Mouse (Mus musculus) gastrocnemius, postnatal 10 days (tissue): ENCODE measurements around the gene Msh3. TPM values are rescaled to one million over a fixed set of nuclear protein-coding genes. Genes with fewer than 3 reads are reported as not detected.
"Not testable (repeated sequence)": the region's sequence is repeated elsewhere in the genome, so short reads cannot be mapped to it uniquely, and the experiment has no call there.

Source experiments
- DNase-seq: peaks from one replicate; pipeline ENCODE4 v3.0.0; 2021; ENCODE audit warnings: mixed read lengths
- long read RNA-seq, 2 experiments: library from polyadenylated mRNA; stranded (forward); transcript quantifications; one replicate each; pipeline ENCODE4 v2.0.0; 2021
- total RNA-seq, 2 experiments: library from RNA; stranded (reverse); gene quantifications; 2 replicates each; pipeline ENCODE4 v1.2.3; 2021

Gene Msh3
- total RNA-seq, result 10 to 100 TPM in 1 of 2 experiments, 1 to 10 TPM in 1; 9.6 to 18.5 TPM
- long read RNA-seq, experiment 1, partial matches to known transcripts, result 1 of 11 reads
- long read RNA-seq, experiment 1, other reads (novel, unspliced or antisense), result 5 of 11 reads
- long read RNA-seq, experiment 2, partial matches to known transcripts, result 1 of 8 reads
- long read RNA-seq, experiment 2, other reads (novel, unspliced or antisense), result 4 of 8 reads

DNA sequence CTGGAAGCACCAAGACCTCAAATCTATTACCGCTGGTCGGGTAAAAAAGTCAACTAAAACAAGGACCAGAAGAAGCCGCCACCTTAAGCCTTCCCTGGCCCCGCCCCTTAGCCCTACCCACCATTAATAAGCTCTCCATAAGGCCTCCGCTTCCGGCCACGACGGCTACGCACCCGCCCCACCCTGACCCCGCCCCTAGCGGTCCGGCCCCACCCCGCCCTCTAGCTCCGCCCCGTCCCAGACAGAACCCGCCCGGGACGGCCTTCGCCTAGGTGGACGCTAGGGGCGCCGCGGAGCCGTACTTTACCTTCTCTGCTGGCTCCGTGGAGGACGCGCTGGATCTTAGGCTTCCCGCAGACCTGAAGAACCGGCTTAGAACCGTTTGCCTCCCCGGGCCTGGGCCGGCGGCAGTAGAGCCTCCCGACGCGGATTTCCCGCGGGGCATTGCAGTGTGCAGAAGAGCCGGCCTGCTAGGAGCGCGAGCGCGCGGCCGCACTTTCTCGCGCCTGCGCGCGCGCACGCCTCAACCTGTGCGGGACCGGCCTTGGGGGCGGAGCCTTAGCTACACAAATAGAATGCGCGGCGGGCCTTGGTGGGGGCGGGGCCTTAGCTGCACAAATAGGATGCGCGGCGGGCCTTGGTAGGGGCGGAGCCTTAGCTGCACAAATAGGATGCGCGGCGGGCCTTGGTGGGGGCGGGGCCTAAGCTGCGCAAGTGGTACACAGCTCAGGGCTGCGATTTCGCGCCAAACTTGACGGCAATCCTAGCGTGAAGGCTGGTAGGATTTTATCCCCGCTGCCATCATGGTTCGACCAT is at the start of gene Msh3, which contains the start of gene Dhfr:
Gene Msh3 (minus strand): TSS at position 548 of the 816 bp plus-strand sequence.
Gene Dhfr (plus strand): TSS at position 271 of the 816 bp plus-strand sequence.
- DNase-seq, result peak; percentile 98

DNA sequence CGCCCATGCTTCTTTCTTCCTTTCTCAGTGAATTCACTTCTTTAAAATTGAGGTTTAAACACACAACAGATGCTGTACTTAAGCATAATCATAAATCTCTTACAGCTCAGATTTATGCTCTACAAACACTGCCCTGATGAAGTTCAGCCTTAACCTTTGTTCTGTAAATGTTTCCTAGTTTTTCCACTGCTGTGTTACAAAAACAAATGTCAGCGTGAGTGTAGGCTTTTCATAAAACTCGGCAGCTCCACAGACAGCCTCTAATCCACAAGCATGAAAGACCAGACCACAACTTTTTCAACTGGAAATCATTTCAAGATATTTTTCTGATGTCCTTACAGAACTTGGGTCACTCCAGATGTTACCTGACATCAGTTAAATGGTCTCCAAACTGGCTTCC is 48.7 kb upstream of the Msh3 start:
- DNase-seq, result no peak

DNA sequence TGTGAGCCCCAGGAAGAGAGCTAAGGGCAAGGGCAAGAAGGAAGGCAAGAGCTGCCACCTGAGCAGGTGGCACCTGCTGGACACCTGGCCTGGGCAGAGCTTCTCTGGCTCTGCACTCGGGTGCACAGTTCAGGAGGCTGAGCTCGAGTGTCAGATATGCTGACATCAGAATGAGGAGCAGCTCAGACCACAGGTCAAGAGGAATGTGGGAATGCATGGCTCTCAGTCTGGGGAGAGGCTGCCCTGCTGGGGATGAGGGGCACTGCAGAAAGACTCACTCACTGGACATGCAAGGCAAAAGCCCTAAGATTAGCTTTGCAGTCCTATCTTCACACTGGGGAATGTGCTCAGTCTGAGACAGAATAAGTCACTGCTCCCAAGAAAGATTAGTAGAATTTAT is 47.3 kb upstream of the Msh3 start:
- no peak for DNase-seq

DNA sequence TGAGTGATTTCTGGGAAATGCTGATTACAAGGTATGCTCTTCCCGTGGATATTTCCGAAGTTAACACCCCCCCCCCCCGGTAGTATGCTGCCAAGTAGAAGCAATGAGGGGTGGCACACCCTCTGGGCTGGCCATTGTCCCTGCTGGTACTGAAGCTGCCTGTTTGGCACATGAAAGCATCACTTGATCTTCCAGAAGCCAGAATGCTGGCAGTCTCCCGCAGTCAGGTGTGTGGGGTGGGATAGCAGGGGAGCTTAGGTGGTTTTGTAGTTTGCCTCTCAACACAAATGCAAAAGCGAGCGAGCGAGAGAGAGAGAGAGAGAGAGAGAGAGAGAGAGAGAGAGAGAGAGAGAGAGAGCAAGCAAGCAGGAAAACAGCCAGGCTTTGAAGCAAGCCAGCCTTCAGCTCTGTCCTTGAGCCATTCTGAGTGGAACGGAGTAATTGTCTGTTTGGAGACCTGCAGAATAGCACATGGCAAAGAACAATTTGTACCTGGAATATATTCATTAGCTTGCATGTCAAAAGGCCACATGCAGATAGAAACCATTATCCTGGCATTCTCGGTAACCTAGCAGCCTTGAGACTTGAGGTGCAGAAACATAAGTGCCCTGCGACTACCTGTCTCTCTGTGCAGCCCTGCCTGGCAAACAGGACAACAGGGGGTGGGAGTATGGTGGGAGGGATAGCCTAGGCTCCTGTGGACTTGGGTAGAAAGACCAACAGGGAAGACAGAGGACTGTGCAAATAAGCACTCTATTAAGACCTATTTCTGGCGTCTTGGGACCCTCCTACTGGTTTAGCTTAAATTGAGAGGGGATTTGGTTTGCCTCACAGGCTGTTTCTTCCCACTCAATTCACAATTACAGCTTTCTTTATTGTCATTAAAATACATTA is 43.9 kb upstream of the Msh3 start:
- DNase-seq, result no peak

DNA sequence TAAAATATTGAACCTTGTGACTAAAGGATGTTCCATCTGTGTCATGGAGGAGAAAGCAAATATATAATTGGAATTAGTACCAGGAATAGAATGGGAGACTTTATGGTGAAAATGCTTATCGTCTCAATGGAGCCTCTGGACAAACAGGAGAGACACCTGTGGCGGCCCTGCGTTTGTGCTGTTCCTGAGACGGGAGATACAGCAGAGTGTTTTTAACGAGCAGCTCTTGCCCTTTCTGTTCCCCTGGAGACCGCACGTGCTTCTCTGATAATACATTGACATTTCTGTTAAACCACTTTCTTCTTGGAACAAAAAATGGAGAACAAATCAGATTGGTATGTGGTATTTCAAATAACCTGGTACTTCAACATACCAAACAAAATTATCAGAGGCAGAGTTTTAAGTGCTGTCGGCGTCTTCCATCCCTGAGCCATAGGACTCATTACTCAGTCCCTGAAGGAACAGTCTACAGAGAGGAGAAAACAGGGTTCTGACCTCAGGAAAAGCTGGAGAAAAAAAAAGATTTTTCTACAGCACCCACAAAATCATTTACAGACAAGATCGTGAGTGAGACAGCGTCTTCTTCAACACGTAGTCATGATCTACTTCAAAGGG is 38.4 kb upstream of the Msh3 start:
- no peak for DNase-seq

DNA sequence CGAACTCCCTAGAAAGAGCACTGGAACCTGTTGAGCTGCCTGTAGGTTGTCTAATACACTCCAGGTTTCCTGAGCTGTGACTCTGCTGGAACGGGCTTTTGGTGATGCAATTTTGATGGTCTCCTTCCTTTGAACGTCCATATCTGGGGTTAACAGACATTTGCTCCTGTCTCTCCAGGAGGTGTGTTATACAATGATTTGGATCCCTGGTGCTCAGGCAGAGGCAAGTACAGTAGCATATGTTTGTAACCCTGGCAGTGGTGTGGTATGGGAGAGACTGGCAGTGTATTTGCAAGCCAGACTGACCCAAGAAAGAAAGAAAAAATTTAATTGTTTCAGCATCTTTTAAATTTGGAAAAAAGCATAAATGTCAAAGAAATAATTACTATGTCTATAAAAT is 32.6 kb upstream of the Msh3 start:
- DNase-seq, result no peak

DNA sequence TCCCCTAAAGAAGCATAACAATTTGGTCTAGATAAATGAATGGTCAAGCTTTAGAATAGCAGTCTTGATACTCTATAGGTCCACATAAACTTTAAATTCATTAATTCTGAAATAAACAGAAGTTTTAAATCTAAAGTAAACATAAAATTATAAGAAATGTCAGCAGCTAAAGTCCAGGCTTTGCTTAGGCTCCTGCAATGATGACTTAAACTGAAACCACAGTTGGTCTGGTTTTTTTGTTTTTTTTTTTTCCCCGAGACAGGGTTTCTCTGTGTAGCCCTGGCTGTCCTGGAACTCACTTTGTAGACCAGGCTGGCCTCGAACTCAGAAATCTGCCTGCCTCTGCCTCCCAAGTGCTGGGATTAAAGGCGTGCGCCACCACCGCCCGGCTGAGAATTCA is 16.7 kb upstream of the Msh3 start:
- not testable (repeated sequence) for DNase-seq

DNA sequence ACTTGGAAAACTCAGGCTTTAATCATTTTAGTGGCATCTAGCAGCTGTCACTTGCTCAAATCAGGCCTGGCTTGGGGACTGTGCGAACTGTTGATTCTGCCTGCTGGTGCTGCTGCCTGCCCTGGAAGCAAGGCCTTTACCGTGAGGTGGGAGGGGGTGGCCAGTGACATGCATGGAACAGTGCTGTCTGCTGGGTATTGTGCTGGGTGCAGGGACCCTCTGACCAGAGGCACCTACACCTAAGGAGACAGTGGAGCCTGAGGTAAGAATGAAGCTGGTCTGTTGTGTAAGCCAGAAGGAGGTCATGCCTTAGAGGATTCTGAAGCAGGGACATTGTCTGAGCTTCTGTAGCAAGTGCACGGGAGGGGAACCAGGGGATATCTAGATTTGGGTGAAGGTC is 16.0 kb upstream of the Msh3 start:
- no peak for DNase-seq

DNA sequence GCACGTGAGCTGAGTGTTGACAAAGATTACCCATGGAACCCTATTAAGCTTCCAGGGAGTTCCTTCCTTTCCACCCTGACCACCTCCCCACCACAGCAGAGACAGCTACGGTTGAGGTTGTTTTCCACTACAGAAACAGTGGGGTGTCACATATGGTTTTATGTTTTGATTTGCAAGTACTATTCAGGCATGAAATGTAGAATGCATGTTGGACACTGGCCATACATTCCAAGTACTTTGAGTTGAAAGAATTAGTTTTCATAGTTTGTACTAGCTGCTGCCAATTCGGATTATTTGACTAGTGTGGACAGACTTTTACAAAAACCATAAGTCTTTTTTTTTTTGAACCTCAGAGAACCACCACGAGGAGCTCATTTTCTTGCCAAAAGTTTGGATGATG is 10.5 kb upstream of the Msh3 start:
- DNase-seq, result no peak

DNA sequence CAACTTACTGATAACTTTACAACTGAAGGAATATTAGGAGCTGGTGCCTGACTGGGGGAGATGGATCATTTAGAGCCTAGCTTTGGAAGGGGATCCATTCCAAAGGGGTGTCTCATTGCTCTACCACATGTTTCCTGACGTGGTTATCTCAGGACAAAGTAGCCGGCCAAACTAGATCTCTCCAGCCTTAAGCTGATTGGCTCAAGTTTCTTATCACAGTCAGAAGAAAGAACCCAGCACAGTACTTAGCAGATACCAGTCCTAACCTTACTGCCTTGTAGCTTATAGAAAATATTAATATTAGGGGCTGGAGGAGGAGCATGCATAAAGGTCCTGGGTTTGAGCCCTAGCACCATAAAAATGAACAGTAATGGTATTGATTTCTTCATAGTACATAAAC is 6.8 kb upstream of the Msh3 start:
- DNase-seq, result no peak

DNA sequence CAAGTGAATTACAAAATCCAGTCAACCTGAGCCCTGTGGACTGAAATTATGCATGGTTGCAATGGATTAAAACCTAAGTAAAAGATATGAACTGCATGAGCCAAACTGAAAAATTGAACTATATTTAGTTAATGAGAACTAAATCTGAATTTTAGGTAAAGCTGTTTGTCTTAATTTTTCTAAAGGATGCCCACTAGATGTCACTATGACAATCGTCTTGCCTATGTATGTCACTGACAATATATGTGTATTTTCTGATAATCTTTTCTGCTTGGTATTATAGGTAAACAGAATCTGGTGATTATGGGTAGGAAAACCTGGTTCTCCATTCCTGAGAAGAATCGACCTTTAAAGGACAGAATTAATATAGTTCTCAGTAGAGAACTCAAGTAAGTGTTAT is 2.8 kb upstream of the Msh3 start:
- DNase-seq, result no peak

DNA sequence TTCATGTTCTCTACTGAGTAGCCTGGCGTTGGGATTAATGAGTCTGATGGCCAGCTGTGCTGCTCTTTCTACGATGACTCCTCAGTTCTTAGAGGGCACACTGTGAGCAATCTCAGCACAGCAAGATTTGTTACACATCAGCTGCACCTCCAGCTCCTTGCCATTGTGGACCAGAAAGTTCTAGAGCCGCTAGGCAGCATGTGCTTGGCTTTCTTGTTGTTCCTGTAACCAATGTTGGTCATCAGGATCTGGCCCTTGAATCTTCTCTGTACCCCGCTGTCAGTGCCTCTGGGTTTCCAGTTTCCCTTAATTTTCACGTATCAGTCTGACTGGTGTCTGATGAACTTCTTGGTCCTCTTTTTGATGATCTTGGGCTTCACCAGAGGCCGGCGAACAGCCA is 1.6 kb upstream of the Msh3 start:
- DNase-seq, result no peak

DNA sequence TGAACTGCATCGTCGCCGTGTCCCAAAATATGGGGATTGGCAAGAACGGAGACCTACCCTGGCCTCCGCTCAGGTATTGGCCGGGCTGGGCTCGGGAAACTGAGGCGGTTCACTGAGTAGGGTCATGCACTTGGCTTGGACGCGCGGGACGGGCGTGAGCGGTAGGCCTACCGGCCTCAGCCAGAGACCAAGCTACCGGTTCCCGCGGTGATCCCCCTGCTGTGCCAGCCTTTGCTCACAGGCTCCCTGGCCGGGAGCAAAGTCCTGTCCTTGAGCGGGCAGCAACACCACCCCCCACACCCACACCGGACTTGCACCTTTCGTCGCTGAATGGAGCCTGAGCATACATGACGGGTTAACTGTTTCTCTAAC is 455 bp upstream of the Msh3 start:
- no peak for DNase-seq

DNA sequence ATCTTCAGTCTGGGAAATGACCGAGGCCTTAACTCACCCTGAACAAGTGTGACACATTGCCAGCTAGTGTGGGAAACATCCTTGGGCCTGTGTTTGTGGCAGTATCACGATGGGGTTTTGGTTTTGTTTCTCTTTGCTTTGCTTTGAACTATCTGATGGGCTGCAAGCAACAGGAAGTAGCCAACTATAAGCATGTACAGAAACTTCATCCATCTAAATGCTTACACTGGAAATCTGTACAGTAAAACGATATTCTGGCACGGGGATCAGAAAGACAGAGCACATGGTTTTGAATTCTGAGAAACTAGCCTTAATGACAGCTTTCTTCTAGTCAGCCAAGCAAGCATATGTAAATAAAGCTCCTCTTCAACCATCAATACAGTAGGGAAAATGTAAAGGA is 847 bp downstream of the Msh3 start:
- DNase-seq, result no peak

DNA sequence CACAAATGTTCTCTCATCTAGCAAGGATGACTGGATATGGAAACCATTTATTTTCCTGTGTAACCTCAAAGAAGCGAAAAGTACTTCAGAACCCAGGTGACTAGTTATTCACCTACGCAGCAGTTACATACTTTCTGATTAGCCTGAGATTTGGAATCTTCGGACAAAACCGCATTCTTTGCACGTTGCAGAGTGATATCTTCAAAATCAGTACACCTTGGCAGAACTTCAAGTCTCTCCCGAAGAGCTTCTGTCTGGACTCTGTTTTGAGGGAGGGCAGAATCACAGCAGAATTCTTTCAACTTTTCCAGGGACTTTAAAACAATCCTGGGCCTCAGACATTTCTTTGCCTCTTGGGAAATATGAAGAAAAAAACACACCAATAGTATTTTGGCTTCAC is 3.7 kb downstream of the Msh3 start:
- DNase-seq, result no peak

DNA sequence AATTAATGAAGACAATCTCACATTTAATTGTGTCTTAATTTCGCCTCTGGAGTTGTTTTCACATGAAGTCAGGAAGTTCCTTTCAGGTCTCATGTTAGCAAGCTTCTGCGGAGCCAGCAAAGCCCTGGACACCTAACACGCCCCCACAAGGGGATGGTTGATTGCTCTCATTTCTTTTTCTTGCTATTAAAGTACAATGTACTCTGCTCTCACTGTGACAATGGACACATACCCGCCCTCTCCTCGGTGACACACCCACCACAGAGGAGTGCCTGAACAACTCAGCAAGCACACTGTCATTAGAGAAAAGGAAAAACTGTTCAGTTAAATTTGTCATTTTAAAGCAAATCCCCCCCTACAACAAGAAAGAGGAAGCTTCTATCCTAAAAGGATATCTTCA is 8.5 kb downstream of the Msh3 start:
- no peak for DNase-seq

DNA sequence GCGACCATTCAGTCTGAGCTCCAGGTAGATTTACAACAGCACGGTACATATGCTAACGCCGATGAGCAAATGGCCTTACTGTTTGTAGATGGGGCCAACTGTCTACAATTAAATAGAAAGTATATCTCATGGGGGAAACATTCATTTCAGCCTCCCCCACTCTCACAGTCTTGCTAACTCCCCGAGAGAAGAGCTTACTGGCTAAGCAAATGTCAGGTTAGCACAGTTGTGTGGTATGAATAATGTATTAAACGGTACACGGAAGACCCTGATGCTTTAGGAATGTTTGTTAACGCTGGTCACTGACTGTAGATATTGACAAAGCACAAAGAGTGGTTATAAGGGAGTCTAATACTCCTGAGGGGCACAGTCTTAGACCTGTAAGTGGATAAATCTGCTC is 10.8 kb downstream of the Msh3 start:
- no peak for DNase-seq

DNA sequence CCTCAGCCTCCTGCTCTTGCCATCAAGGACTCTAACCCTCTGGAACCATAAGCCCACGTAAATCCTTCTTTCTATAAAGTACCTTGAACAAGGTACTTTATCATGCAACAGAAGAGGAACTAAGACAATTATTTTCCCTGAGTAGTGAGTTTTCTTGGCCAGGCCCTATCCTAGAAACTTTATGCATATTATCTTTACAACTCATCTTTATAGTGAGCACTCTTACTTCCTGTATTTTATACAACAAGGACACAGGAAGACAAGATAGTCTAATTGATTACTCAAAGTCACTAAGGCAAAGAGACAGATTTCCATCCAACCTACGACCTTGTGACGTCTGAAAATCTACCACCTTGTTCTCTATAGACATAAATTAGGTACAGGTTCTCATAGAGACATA is 15.0 kb downstream of the Msh3 start:
- DNase-seq, result no peak

DNA sequence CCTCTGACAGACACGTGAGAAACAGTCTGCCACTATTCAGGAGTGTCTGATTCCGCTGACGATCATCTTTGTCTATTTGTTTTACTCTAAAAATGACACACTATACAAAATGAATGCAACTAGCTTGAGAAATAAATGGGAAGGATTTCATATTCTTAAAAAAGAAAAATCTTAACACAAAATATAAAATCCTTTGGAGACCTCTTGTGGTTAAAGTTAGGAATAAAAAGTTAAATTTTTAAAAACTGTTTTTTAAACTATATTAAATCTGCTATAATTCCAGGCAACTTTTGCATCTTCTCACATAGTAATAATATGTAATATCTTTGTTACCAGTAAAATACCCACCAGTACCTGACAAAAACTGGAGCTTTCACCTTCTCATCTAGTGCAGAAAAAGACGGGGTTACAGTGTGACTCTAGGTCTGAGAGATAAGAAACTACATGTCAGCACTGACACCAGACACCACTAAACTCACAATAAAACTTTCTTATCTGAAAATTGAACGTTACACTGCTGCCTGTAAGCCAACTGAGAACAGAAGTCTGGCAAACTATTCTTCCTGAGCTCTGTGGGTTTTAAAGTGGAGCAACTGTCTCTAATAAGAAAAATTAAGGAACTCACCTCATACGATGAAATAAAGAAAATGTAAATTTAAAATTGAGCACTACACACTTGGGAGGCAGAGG is 16.9 kb downstream of the Msh3 start:
- no peak for DNase-seq

DNA sequence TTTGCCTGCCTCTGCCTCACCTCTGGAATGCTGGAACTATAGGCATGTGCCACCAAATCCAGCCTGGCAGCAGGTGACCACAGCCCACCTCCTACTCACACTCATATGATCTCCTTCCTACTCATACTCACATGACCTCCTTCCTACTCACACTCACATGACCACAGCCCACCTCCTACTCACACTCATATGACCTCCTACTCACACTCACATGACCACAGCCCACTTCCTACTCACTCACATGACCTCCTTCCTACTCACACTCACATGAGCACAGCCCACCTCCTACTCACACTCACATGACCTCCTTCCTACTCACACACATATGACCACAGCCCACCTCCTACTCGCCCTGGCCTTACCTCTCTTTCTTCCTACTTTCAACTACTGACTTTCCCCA is 17.9 kb downstream of the Msh3 start:
- no peak for DNase-seq

DNA sequence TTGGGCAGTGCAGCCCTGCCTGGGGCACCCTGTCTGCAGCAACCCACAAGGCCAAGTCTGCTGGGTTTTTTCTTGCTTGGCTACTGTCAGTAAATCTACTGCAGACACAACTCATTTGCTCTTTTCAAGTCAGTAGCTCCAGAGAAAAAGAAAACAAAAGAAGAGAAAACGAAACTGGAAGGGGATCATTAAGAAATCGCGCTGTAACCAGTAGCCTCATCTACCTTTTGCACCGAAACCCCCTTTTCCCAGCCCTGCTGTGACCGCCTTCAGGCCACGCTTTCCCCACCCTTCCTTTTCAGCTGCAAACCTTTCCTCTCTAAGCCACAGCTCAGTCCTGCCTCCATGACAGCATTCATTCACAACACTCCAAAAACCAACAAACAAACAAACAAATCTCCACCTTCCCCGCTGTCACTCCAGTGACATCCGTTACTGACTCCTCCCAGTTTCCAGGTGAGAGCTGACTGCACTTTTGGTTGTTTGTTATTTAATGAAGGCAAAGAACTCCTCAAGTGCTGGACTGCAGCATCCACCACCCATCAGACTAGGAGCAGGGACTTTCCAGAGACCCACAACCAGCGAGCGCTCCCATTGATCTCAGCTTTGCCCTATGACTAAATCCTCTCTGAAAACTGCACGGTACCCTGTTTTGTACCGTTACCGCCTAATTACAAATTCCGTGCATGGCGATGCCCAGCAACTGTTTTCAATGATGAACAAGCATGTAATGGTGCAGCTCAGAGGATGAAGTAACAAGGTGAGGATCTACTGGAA is 22.5 kb downstream of the Msh3 start:
- no peak for DNase-seq
